Mouse (Mus musculus) ovary, postnatal 10 days (tissue): ENCODE measurements around the gene Dtx1.

Experiments
- DNase-seq: peaks from one replicate; pipeline ENCODE4 v3.0.0; 2022; ENCODE audit warnings: low spot score

Gene Dtx1

DNA sequence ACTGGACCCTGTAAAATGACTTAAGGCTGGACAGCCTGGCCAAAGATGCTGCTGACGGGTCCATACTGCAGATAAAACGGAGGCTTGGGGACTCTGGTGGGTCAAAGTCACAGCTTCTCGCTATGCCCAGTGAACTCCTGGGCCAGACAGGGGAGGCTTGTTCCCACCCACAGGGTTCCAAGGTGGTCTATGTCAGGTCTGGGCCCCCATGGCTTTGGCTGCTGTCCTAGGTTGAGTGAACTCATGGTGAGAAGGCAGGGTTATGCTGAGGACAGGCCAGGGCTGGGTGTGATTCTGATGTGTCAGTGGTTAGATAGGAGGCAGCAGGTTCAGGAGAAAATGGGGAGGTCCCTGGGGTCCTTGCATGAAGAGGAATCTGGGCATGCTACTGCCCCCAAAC lies 8.1 kb downstream of the Dtx1 start:
- DNase-seq: no peak

DNA sequence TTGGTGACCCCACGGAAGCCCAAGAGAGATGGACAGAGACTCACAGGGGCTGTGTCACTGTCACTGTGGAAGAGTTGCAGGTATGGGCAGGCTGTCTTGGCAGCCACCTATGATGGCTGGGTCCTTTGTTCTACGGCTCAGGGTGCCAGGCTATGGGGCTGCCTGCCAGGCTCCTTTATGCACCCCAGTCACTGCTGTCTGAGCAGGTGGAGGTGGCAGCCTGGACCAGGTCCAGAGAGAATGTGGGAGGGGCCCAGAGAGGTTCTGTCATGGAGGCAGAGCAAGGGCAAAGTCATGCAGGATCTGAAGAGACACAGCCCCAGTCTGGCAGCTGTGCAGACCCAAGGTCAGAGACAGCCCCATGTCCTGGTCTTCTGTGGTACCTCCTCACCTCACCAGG lies 8.8 kb downstream of the Dtx1 start:
- DNase-seq: no peak

DNA sequence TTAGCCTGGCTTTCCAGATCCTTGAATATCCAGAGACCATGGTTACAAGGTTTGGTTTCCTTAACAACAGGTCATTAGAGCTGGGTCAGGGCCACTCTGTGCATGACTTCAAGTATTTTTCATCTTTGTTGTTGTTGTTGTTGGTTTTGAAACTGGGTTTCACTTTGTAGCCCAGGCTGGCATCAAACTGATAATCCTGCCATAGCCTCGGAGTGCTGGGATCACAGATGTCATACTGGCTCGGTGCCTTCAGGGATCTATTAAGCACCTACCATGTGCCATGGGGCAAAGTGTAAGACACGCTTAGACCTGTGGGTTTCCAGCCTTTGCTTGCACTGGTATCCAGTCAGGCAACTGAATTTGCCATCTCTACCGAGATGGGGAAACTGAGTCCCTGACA lies 9.3 kb downstream of the Dtx1 start:
- DNase-seq: no peak

DNA sequence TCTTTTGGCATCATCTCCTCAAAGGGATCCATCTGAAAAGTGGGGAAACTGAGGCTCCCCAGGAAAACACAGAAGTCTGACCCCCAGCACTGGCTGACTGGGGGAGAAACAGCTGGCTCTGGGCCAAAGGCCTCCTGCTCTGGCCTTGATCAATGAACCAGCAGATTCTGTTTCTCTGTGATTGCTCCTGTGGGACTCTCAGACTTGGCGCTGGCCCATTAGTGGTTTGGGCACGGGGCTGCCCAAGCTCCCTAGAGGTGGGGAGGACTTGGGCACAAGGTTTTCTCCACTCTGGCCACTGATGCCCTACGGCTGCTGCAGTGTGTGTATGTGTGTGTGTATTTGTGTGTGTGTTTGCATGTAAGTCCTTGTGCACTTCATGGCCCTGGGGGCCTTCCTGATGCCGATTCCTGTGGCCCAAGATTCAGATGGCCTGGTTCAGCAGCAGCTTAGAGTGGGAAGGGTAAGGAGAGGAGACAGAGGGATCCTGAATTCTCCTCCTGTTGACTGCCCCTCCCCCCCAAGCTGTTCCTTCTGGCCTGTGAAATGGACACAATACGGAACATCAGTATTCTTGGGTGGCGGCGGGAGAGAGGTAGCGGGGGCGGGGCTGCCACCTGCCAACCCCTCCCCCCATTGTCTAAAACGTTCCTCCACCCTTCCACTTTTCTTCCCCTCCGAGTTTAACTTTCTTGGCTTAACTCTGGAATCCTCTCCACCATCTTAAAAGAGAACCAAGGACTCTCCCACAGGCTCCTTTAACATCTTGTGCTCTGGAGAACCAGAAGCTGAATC lies 10.5 kb downstream of the Dtx1 start:
- DNase-seq: no peak

DNA sequence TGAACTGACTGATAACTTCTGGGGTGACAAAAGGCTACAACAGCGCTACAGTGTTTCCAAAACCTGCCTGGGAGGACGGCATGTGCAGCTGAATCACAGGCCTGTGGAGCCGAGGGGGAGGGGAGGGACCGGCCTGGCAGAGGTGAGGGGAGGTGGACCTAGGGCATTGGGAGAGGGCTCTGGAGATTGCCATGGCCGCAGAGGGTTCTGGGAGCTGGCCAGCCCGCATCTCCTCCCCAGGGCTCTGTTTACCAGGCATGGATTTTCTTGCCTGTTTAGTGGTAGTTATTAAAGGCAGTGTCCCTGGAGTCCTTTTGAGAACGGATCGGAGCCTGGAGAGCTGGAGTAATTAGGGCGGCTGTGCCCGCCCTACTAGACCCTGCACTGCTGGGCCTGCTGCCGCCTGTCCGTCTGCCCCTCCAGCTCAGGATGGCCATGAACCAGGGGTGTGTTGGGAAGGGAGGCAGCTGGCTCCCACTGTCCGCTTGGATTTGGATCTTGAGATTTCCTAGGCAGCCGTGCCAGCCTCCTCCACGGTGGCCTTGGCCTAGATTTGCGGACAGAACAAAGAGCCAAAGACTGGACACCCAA lies 12.8 kb downstream of the Dtx1 start:
- DNase-seq: no peak

DNA sequence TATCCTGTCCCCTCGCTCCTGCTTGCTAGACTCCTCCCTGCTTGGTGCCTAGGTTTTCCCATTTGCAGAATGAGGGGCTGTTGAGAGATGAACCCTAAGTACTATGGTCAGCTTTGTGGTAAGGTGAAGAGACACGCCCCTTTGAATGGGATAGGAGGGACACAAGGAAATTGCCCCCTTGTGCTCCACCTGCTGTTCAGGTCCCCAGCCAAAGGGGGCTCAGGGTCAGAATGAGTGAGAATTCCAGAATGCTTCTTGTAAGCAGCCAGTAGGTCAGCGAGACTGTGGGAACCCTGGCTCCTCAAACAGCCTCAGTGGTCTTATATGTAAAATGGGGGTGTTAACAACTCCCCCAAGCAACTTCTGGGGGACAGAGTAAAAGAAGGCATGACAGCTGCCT lies 13.5 kb downstream of the Dtx1 start:
- no peak for DNase-seq

DNA sequence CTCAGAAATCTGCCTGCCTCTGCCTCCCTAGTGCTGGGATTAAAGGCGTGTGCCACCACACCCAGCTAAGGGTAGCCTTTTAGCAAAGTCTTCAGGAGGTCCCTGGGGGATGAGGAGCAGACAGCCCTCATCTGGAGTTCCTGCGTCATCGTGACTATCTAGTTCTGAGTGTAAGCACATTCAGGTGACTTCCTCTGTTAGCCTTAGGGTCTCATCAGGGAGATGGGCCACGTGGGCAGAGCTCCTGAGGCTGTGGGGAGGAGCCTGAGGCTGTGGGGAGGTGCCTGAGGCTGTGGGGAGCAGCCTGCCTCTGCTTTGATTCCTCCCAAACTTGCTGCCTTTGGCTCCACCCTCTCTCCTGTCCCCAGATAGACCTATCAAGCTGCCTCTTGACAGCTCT lies 14.9 kb downstream of the Dtx1 start:
- no peak for DNase-seq

DNA sequence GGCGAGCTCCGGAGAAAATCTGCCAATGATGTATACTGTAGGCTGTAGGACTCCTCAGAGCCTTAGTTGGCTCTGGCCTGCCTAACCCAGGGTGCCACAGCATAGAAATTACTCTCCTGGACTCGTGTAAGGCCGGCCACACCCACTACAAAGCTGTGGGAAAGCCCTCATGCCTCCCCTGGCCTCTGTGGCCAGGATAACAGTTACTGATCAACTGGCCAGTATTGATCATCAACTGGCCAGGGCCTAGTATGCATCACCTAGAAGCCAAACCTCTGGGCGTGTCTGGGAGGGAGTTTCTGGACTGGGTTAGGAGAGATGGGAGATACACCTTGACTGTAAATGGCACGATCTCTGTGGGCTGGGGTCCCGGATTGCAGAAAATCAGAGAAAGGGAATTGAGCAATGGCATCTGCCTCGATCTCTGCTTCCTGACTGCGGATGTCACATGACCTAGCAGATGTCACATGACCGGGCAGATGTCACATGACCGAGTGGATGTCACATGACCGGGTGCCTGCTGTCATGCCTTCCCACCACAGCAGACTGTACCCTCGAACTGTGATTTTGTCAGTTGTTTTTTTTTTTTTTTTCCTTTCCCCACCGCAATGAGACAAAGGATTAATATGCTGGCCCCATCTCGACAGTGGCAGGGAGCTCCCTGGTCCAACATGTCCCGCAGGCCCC lies 15.5 kb downstream of the Dtx1 start:
- DNase-seq: no peak

DNA sequence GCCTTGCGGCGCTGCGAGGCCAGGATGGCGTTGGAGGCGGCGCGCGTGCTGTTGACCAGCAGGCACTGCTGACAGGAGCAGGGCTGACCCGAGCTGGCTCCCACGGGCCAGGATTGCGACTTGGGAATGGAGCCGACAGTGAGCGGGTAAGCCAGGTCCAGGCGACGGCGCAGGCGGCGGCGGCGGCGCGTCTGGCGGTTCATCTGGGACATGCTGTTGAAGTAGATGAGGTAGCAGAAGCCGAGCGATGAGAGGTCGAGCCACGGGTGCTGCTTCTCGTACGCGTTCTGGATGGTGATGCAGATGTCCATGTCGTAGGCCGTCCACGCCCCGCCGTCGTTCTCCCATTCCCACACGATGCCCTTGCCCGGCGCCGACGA lies 17.0 kb downstream of the Dtx1 start:
- no peak for DNase-seq

DNA sequence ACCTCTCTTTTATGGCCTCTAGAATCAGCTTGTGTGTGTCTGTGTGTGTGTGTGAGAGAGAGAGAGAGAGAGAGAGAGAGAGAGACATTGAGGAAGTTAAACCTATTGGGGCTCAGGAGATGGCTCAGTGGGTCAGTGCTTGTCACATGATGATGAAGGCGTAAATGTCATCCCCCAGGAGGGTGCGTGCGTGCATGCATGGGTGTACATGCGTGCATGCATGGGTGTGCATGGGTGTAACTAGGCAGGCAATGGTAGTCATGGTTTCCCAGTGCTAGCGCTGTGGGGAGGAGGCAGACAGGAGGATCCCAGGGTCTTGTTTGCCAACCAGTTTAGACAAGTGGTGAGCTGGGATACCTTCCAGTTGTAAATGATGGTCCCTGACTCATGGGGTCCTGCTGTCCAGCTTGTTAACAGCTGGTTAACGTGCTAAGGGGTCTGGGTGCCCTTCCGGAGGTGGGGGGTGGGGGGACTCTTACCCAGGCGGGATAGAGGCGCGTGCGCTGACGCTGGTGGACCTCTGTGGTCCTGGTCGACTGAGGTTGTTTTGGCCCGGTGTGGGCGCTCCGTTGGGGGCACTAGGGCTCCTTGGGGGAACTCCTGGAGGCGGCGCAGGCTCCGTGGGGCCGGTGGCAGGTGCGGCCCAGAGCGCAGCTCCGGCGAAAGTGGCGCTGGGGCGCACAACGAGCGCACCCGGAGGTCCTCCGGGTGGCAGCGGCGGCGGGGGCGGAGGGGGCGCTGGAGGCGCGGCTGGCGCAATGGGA lies 17.6 kb downstream of the Dtx1 start:
- DNase-seq: no peak

DNA sequence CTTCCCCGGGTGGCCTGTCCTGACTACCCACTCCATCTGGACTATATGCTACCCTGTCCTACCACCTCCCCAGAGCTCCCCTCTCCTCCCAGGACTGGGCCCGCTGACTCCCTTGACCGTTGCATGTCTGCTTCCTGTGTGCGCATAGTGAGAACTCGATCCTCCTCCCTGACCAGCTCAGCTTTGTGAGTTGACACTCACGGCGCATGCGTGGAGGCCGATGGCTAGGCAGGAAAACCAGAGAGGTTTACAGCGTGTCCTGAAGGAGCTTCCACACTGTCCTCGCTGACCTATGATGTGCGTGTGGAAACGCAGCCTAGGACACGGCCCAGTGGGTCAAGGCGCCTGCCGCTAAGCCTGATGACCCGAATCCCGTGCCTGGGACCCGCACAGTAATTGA lies 19.7 kb downstream of the Dtx1 start:
- DNase-seq: no peak

DNA sequence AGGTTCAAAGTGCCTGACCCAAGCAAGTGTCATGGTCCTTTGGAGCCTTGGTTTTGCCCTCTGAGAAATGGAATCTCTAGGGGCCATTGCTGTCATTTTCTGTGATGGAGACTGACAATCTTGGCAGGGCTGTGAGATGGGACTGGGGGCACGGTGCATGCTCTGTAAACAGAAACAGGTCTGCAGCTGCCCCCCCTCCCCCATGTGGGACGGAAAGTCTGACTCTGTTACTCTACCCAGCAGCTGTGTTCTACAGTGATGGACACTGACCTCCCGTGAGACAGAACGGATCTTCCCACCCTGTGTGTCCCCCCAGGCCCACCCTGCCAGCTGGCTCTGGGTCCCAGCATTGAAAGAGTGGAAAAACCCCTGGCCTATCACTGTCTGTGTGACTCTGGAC lies 21.3 kb downstream of the Dtx1 start:
- no peak for DNase-seq

DNA sequence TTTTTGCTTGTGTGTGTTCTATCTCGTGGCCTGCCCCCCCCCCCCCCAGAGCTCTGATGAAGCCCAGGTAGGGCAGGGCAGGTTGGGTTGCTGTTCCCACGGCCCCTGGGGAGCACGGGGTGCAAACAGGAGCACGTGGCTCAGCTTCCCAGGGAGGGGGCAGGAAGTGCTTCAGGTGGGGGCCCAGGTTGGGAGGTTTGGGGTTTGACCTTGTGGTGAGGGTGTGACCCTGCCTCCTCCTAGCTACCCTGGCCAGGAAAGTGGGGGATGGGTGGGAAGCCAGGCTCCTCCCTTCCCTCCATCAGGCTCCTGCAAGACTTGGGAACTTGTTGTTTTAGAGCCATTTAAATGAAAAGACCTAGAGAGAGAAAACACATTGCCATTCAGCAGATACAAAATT lies 23.3 kb downstream of the Dtx1 start:
- no peak for DNase-seq

DNA sequence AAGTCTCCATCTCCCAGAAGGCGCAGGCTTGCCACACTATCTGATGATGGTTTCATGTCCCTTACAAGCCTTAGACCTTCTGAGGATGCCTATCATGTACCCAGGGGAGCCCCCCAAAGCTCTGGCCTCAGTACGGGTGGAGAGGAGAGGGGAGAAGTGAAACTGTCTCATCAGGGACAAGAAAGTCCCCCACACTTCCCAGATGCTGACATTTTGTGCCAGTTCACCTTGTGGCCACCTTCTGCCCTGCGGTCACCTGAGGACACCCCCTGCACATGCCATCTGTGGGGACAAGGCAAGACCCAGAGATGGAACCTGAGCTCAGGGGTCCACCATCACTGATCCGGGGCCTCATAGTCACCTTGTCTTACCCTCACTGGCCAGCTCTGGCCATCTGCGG lies 23.8 kb downstream of the Dtx1 start:
- no peak for DNase-seq

DNA sequence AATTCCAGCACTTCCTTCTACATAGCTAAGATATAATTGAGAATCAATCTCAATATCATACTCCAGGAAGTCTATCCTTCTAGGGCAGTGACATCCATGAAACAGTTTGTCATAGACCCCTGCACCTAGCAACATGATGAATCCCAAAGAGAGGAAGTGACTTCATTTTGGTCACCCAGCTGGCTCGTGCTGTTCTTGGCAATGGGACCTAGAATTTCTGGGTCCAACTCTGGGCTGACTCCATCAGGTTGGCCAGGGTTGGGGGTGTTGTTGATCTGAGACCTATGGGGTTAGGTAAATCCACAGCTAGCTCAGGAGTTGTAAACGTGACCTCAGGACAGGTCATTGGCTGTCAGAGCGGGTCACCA lies 24.3 kb downstream of the Dtx1 start:
- DNase-seq: no peak

DNA sequence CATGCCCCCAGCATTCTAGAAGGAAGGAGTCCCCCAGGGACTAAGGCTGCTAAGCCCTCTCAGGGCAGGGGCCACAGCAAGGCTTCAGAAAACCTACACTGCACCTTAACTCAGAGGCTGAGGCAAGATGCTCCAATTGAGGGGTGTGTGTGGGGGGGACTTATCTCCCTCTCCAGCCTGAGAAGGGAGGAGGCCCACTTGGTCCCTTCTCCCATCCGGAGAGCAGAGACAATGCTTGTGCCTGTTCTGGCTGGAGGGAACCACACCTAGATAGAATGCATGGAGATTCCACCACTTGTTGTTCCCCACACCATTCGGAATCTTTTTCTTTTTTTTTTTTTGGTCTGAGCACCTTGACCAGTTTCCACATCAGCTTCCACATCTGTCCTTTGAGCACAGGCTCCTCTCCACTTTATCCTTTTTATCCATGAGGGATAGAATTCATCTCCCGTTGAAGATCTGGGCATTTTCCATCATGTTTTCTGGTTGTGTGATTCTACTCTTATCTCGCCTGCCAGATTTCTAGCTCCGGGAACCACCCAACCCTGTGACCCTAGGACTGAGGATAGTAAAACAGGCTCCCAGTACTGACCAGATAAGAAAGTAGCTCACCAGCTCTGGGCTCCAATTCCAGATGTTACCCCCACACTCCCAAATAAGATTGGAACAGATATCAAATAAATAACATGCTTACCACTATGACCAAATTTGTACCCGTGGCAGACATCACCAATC lies 24.8 kb downstream of the Dtx1 start:
- DNase-seq: no peak

DNA sequence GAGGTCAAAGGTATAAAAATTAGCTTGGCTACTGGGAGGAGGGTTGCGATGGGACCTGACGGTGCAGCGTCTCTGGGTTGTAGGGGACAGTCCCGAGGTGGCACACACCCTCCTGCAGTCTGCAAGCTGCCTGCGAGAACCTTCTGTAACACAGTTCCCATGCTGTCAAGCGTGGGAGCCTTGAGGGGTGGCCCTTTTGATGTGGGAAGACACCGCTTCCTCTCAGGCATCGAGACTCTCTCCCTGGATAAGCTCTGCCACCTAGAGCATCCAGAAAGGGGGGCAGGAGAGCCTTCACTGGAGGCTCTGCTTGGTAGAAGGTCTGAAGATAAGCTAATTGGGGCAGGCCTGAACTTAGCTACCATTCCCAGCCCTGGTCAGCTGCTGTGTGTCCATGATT lies 26.0 kb downstream of the Dtx1 start:
- DNase-seq: no peak

DNA sequence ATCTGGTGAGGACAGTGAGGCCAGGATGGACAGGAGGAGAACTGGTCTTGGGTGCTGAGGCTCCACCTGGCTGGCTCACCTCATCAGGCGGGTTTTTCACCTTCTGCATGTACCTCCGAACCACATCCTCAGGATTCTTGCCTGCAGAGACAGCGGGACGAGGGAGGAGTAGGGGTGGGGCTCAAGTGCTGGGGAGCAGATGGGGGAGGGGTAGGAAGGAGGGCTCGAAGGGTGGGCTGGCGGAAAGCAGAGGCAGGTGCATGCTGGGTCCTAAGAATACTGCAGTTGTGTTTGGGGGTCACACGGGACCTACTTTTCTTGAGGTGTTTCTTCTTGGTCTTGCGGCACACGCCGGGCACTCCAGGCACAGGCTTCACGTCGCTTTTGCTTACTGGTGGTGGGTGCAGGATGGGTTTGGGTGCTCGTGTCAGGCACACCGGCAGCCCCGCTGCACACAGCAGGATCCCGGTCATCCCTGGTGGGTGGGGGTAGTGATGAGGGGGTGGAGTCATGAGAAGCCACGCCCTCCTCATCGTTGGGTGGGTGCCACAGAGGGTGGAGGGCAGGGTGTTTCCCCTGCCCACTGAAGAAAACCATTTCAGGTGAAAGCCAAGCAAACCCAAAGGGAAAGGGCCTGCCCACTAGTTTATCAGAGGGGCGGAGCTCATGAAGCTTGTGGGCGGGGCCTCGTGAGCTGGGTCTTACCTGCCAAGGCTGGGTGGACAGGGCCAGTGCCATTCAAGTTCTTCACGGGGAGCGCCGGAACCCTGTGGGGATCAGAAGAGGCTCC lies 28.6 kb downstream of the Dtx1 start:
- DNase-seq: no peak

DNA sequence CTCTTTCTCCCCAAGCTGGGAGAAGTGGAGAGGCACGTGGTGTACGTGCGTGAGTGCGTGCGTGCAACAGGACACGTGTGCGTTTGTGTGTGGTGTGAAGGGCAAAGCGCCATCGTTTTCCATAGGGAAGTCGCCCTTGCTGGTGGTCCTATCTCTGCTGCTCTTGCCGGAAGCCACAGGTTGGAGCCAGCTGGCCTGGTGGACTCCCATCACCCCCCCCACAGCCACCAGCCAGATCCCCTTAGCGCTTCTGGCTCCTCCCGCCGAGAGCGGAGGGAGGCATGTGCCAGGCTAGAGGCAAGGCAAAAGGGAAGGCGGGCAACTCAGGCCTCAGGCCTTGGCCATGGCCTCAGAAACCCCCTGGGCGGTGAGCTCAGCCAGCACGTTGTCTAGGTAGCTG lies 30.8 kb downstream of the Dtx1 start:
- no peak for DNase-seq

DNA sequence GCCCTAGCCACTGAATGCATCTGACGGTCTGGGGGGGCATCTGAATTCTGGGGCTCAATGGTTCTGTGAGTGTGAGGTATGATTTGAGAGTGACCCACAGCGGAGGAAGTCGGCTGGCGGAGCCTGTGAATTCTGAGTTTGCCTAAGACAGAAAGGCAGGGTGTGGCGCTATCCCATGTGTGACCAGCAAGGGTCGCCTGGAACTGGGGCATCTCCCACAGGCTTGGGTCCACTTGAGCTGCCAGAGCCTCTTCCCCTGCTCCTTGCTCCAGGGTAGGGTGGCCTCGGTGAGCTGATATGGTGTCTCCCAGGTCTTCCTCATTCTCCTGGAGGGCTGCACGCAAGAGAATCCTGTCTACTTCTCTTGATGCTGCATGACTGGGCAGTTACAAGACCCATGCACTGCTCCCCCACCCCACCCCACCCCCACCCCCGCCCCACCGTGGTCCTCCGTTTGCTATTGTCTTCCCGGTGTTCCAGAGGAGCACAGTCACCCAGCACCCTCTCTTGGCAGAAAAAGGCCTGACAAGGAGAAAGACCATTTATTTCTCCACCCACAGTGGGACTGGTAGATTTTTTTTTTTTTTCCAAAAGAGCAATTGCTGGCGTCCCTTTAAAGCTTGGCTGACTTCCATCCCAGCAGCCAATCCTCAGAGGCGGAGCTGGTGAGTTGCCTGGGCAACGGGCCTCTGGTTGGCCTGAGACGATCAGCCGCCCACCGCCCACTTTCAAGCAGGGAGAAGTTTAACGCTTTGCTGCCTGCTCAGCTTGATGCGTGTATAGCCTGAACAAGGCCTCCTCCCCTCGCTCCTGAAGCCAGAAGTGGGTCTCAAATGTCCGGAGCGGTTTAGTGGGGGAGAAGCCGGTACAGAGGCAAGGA lies 31.8 kb downstream of the Dtx1 start:
- peak; percentile 70 for DNase-seq
